Mouse (Mus musculus): ENCODE results near the gene Tbx1. TPM values are rescaled to one million over a fixed set of nuclear protein-coding genes. Genes with fewer than 3 reads are reported as not detected.

Tbx1 gene
- polyA plus RNA-seq, 1 experiment = 0.49 TPM

DNA sequence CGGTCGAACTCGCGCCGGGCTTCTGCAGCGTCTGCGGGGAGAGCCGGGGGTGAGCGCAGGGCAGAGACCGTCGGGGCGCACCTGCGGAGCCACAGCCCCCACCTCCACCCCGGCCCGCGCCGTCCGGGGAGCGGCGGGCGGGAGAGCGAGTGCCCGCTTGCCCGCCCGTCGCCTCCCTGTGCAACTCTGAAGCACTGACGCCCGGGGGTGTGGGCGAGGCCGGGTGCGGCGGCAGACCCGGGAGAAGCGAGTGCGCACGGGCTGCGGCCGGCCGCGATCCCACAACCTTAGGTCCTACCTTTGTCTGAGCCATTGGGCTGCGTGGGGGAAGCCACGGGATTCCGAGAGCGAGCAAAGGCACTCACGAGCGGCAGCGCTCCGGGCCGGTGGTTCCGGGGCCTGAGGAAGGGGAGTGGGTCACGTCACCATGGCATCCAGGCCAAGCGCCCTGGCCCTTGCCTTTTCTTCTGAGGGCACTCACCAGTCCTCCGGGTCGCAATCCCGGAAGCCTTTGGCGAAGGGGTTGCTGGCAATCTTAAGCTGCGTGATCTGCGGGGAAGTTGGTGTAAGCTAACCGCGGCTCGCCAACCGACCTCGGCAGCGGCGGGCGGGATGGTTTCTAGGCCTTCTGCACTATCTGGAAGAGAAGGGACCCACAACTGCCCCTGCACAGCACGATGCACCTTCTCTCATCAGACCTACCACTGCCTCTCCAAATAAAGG is 7.9 kb downstream of the Tbx1 start:
- 5% methylated on average over 67 of the region's 67 CpGs for WGBS
- Histone ChIP-seq H3K4me1 (replicated peaks; ENCODE audit: control insufficient read depth, insufficient read depth, low read length) (peaks cover 9% of the 10 kb centered on the region; the same call in 1 of the 2 replicates), H3K36me3 (ENCODE audit: control insufficient read depth, insufficient read depth, low read length) (no peaks in the 10 kb centered on the region), H3K27ac (ENCODE audit: control insufficient read depth, insufficient read depth, low read length) (no peak overlapping the region), H3K27me3 (ENCODE audit: control insufficient read depth, insufficient read depth, low read length) (peaks cover 39% of the 10 kb centered on the region), H3K4me3 (ENCODE audit: control insufficient read depth, insufficient read depth, low read length) (no peak overlapping the region)
- TF ChIP-seq CTCF (IDR thresholded peaks at IDR 0.05; ENCODE audit: borderline replicate concordance, control insufficient read depth, extremely low read depth, insufficient read depth, low read length, poor library complexity) (no peak), POLR2A (IDR thresholded peaks at IDR 0.05; ENCODE audit: control insufficient read depth, extremely low read depth, insufficient read depth, low read length, poor library complexity) (no peak)
- DNase-seq = no peak

DNA sequence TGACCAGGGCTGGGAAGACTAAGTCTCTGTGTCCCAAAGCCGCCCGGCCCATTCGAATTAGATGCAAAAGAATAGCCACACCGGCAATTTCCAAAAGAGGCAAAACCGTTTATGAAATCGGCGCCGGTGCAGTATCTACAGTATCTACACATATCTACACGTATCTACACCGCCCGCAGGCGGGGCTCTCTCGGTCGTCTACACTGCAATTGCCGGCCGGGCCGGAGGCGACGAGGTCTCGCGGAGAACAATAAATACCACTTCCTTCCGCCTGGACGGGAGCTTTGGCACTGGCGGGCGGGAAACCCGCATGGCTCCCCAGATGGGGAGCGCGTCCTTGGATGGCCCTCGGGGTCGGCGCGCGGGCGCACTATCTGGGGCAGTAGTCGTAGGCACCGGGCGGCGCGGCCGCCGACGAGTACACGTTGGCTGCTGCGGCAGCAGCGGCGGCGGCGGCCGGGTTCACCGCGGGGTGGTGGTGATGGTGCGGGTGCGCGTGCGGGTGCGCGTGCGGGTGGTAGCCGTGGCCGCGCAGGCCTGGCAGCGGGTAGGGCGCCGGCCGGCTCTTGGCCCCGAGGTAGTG is 8.8 kb downstream of the Tbx1 start:
- no peak overlapping the region for H3K4me3 ChIP-seq (ENCODE audit: control insufficient read depth, insufficient read depth, low read length)
- no peak for DNase-seq
- WGBS = 1% methylated on average over 66 of the region's 66 CpGs

DNA sequence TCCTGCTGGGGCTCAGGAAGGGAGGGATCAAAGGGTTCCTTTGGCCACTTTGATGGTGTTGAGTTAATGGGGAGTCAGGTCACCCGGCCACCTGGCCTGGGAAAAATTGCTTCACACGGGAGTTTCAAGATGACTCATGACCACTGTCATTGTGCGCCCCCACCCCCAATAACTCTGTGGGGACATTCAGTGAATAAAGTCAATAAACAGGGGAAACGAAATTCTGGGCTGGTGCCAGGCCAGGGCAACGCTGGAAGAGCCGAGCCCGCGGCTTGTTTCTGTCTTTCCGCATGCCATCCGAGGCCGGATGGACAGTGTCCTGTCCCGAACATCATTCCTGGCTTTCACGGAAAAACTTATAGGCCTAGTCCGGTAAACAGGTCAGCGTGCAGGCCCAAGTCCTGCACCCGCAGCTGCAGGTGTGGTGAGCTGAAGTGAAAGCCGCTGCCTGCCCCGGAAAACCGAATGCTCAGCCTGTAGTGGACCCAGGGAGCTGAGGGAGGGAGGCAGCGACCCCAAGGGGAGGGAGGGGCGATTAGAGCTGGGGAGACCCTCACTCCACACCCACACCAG is 9.3 kb downstream of the Tbx1 start:
- no peak for TF ChIP-seq CTCF (IDR thresholded peaks at IDR 0.05; ENCODE audit: borderline replicate concordance, control insufficient read depth, extremely low read depth, insufficient read depth, low read length, poor library complexity)
- no peak for TF ChIP-seq POLR2A (IDR thresholded peaks at IDR 0.05; ENCODE audit: control insufficient read depth, extremely low read depth, insufficient read depth, low read length, poor library complexity)
- Histone ChIP-seq H3K27ac (ENCODE audit: control insufficient read depth, insufficient read depth, low read length) (no peak overlapping the region), H3K27me3 (ENCODE audit: control insufficient read depth, insufficient read depth, low read length) (peaks cover 39% of the 10 kb centered on the region), H3K4me1 (replicated peaks; ENCODE audit: control insufficient read depth, insufficient read depth, low read length) (peaks cover 9% of the 10 kb centered on the region; the same call in 1 of the 2 replicates), H3K4me3 (ENCODE audit: control insufficient read depth, insufficient read depth, low read length) (no peak overlapping the region), H3K36me3 (ENCODE audit: control insufficient read depth, insufficient read depth, low read length) (no peaks in the 10 kb centered on the region)
- DNase-seq = no peak
- 13% methylated on average over 21 of the region's 21 CpGs for WGBS

More for the DNA sequence above, 8.8 kb downstream of the Tbx1 start:
- peaks cover 9% of the 10 kb centered on the region; the same call in 1 of the 2 replicates for H3K4me1 ChIP-seq (replicated peaks; ENCODE audit: control insufficient read depth, insufficient read depth, low read length)
- no peak overlapping the region for H3K27ac ChIP-seq (ENCODE audit: control insufficient read depth, insufficient read depth, low read length)
- TF ChIP-seq POLR2A (IDR thresholded peaks at IDR 0.05; ENCODE audit: control insufficient read depth, extremely low read depth, insufficient read depth, low read length, poor library complexity) = no peak
- no peak for TF ChIP-seq CTCF (IDR thresholded peaks at IDR 0.05; ENCODE audit: borderline replicate concordance, control insufficient read depth, extremely low read depth, insufficient read depth, low read length, poor library complexity)
- H3K36me3 ChIP-seq (ENCODE audit: control insufficient read depth, insufficient read depth, low read length) = no peaks in the 10 kb centered on the region
- H3K27me3 ChIP-seq (ENCODE audit: control insufficient read depth, insufficient read depth, low read length) = peaks cover 39% of the 10 kb centered on the region

DNA sequence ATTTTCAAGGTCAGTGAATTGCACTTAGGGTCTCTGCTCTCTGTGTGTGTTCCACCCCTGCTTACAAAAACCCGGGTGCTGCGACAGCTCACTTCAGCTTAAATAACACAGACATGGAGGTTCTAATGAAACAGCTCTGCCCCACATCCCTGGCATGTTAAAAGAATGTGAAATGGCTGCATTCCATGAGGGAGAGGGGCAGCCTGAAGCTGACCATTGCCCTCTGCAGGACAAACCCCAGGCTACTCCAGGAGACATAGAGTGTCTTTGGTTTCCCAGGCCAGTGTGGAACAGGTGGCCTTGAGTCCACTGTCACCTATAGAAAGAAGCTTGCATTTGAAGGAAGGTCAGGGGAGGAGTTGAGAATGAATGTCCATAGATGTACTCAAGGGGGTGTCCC is 10.1 kb downstream of the Tbx1 start:
- WGBS = 71% methylated on average over 2 of the region's 2 CpGs
- Histone ChIP-seq H3K4me1 (replicated peaks; ENCODE audit: control insufficient read depth, insufficient read depth, low read length) (peaks cover 9% of the 10 kb centered on the region; the same call in 1 of the 2 replicates), H3K4me3 (ENCODE audit: control insufficient read depth, insufficient read depth, low read length) (no peak overlapping the region), H3K27ac (ENCODE audit: control insufficient read depth, insufficient read depth, low read length) (no peak overlapping the region), H3K36me3 (ENCODE audit: control insufficient read depth, insufficient read depth, low read length) (no peaks in the 10 kb centered on the region), H3K27me3 (ENCODE audit: control insufficient read depth, insufficient read depth, low read length) (peaks cover 39% of the 10 kb centered on the region)
- no peak for DNase-seq
- TF ChIP-seq POLR2A (IDR thresholded peaks at IDR 0.05; ENCODE audit: control insufficient read depth, extremely low read depth, insufficient read depth, low read length, poor library complexity) = no peak
- no peak for TF ChIP-seq CTCF (IDR thresholded peaks at IDR 0.05; ENCODE audit: borderline replicate concordance, control insufficient read depth, extremely low read depth, insufficient read depth, low read length, poor library complexity)

DNA sequence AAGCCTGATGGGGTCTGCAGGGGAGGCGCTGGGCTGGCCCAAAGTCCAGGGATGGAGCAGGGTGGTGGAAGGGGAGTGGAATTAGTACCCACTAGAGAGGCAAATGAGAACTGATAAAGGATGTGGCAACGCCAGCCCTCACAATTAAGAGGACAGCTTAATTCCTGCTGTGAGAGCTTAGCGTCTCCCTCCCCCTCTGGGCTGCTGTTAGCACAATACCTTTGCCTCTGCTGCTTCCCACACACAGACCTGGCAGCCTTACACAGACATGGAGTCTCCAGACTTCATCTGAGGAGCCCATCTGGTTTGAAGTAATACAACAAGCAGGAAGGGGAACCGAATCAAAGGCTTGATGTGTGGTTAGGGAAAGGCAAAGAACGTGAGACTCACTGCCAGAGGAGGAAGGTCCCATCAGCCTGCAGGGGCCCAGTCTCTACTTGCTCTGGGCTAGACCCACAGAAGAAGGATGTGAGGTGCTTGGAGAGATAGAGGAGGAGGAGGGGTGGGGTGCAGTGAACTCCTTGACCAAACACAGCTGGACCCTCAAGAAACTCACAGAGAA is 12.8 kb downstream of the Tbx1 start:
- H3K36me3 ChIP-seq (ENCODE audit: control insufficient read depth, insufficient read depth, low read length) = no peaks in the 10 kb centered on the region
- H3K27me3 ChIP-seq (ENCODE audit: control insufficient read depth, insufficient read depth, low read length) = peaks cover 25% of the 10 kb centered on the region
- peaks cover 9% of the 10 kb centered on the region; the same call in 1 of the 2 replicates for H3K4me1 ChIP-seq (replicated peaks; ENCODE audit: control insufficient read depth, insufficient read depth, low read length)
- 34% methylated on average over 5 of the region's 5 CpGs for WGBS
- H3K4me3 ChIP-seq (ENCODE audit: control insufficient read depth, insufficient read depth, low read length) = no peak overlapping the region
- DNase-seq = no peak
- no peak for TF ChIP-seq CTCF (IDR thresholded peaks at IDR 0.05; ENCODE audit: borderline replicate concordance, control insufficient read depth, extremely low read depth, insufficient read depth, low read length, poor library complexity)
- TF ChIP-seq POLR2A (IDR thresholded peaks at IDR 0.05; ENCODE audit: control insufficient read depth, extremely low read depth, insufficient read depth, low read length, poor library complexity) = no peak
- H3K27ac ChIP-seq (ENCODE audit: control insufficient read depth, insufficient read depth, low read length) = no peak overlapping the region

DNA sequence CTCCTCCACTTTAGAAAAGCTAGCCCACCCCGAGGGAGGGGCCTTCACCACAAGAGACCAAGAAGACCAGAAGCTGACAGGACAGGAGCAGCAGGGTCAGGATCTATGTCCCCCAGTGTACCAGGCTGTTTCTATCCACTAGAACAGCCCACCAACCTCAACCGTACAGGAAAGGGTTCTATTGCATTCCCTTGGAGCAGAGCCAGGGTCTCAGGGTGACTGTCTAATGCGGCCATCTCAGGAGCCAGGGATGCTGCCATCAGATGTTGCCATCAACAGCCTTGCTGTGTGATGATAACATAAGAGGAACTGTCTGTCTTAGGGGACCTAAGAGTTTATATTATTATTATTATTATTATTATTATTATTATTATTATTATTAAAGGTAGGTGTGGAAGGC is 13.4 kb downstream of the Tbx1 start:
- TF ChIP-seq CTCF (IDR thresholded peaks at IDR 0.05; ENCODE audit: borderline replicate concordance, control insufficient read depth, extremely low read depth, insufficient read depth, low read length, poor library complexity) (no peak), POLR2A (IDR thresholded peaks at IDR 0.05; ENCODE audit: control insufficient read depth, extremely low read depth, insufficient read depth, low read length, poor library complexity) (no peak)
- no peak for DNase-seq
- no peaks in the 10 kb centered on the region for H3K36me3 ChIP-seq (ENCODE audit: control insufficient read depth, insufficient read depth, low read length)
- peaks cover 9% of the 10 kb centered on the region; the same call in 1 of the 2 replicates for H3K4me1 ChIP-seq (replicated peaks; ENCODE audit: control insufficient read depth, insufficient read depth, low read length)
- no peak overlapping the region for H3K4me3 ChIP-seq (ENCODE audit: control insufficient read depth, insufficient read depth, low read length)
- WGBS = 65% methylated on average over 3 of the region's 3 CpGs
- H3K27ac ChIP-seq (ENCODE audit: control insufficient read depth, insufficient read depth, low read length) = no peak overlapping the region
- H3K27me3 ChIP-seq (ENCODE audit: control insufficient read depth, insufficient read depth, low read length) = peaks cover 19% of the 10 kb centered on the region
